Mouse (Mus musculus) forebrain, embryonic 11.5 days (tissue): ENCODE data around the gene Fam193b. TPM values are rescaled to one million over a fixed set of nuclear protein-coding genes. Genes with fewer than 3 reads are reported as not detected.

ENCODE experiments used
- ATAC-seq: fragments of 200-750 bp; cut with Nextera tagmentation; replicated peaks from 2 replicates; pipeline ENCODE4 v1.8.0; 2017; ENCODE audit warnings: moderate TSS enrichment; ENCODE audit not compliant: low FRiP score
- DNase-seq: peaks from one replicate; pipeline ENCODE4 v3.0.0-alpha.2; 2017; ENCODE audit warnings: low spot score
- H3K27ac ChIP-seq: fragments of 300-500 bp; sonication (generic); 2 replicates; pipeline ENCODE4 v1.5.1; 2014; ENCODE audit warnings: low read depth, low read length
- H3K27me3 ChIP-seq: fragments of 300-500 bp; sonication (generic); 2 replicates; pipeline ENCODE4 v1.6.1; 2014; ENCODE audit warnings: mild to moderate bottlenecking, low read length, mixed read lengths; ENCODE audit not compliant: control insufficient read depth, insufficient read depth
- H3K36me3 ChIP-seq: fragments of 300-500 bp; sonication (generic); 2 replicates; pipeline ENCODE4 v1.6.1; 2014; ENCODE audit warnings: mild to moderate bottlenecking, low read length, moderate library complexity, mixed read lengths; ENCODE audit not compliant: control insufficient read depth, insufficient read depth
- H3K4me1 ChIP-seq: fragments of 300-500 bp; sonication (generic); replicated peaks from 2 replicates; pipeline ENCODE4 v1.6.1; 2014; ENCODE audit warnings: low read length, mixed read lengths; ENCODE audit not compliant: control insufficient read depth, insufficient read depth
- H3K4me2 ChIP-seq: fragments of 300-500 bp; sonication (generic); 2 replicates; pipeline ENCODE4 v1.6.1; 2014; ENCODE audit warnings: low read depth, mild to moderate bottlenecking, low read length, moderate library complexity, mixed read lengths; ENCODE audit not compliant: severe bottlenecking
- H3K4me3 ChIP-seq: fragments of 300-500 bp; sonication (generic); 2 replicates; pipeline ENCODE4 v1.5.1; 2014; ENCODE audit warnings: low read depth, low read length
- H3K9ac ChIP-seq: fragments of 300-500 bp; sonication (generic); 2 replicates; pipeline ENCODE4 v1.6.1; 2014; ENCODE audit warnings: low read length
- H3K9me3 ChIP-seq: fragments of 300-500 bp; sonication (generic); 2 replicates; pipeline ENCODE4 v1.6.1; 2016; ENCODE audit warnings: low read length, mixed read lengths; ENCODE audit not compliant: control insufficient read depth
- WGBS: fragments of 180-500 bp; shearing (Covaris S2); extraction: QIAGEN DNeasy Blood & Tissue Kit; methylation state at CpG from one replicate; pipeline ENCODE4 v1.1.7; 2014; 5-methylcytosine and 5-hydroxymethylcytosine counted together
- microRNA-seq: library from miRNA; unstranded; fragments of <30 nt; microRNA quantifications from one replicate; pipeline ENCODE4, GENCODE M21; 2016; ENCODE audit not compliant: insufficient number of aligned reads
- polyA plus RNA-seq: library from polyadenylated mRNA; unstranded; fragments of >200 nt; fragmentation: Nextera tagmentation; extraction: Ambion mirVana; gene quantifications from 2 replicates; pipeline ENCODE4 v1.2.1, GENCODE M21; 2014

The Fam193b gene
- polyA plus RNA-seq, 1 experiment from 2014 or later, result 55.8 TPM

DNA sequence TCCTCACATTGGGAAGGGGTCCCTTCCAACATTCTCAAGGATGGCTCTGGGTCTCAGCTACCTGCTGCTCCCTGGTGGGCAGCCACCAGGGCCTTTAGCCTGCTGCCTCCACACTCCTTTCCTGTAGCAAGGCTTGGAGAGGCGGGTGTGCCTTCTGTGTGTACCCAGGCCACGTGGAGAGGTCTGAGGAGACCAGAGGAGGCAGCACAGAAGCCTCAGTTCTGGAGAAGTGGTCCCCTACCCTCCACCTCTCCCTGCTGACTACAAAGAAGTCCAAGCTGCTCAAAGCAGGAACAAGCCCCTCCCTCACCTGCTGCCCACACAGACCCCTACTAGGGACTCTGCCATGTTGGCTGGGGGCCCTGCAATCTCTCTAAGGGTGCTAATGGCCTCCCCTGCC is 76.7 kb downstream of the Fam193b start:
- DNase-seq, result no peak

More for the DNA sequence above, 76.7 kb downstream of the Fam193b start:
- Histone ChIP-seq H3K4me2 (no peak overlapping the region), H3K27ac (no peak overlapping the region), H3K36me3 (no peaks in the 10 kb centered on the region; the same call in 1 of the 2 replicates), H3K4me3 (no peak overlapping the region), H3K9me3 (no peaks in the 10 kb centered on the region), H3K27me3 (no peaks in the 10 kb centered on the region), H3K9ac (no peak overlapping the region), H3K4me1 (peaks cover 13% of the 10 kb centered on the region)
- 30% methylated on average over 2 of the region's 2 CpGs for WGBS
- peak; percentile 23; the same call in 1 of the 2 replicates for ATAC-seq

Small RNA genes lying within 50 kb of the gene (microRNA-seq; reads per million reads assigned to microRNA genes)
- 4.2 reads per million for gene Mir6945

Other genes starting within 250 kb of the Fam193b start
- 84.4 and 101 TPM in 2 replicates for gene Rab24, start 249.2 kb downstream of the Fam193b start, polyA plus RNA-seq
- gene Mxd3, start 241.3 kb downstream of the Fam193b start, polyA plus RNA-seq, result 37.2 and 42.2 TPM in 2 replicates
- gene Lman2, start 208.3 kb downstream of the Fam193b start, polyA plus RNA-seq, result 90.4 and 94.2 TPM in 2 replicates
- 0.33 and 0.44 TPM in 2 replicates for gene Rgs14, start 201.4 kb downstream of the Fam193b start, polyA plus RNA-seq
- not detected in 2 replicates for gene Slc34a1, start 172.9 kb downstream of the Fam193b start, polyA plus RNA-seq
- not detected in 2 replicates for gene Pfn3, start 155.9 kb downstream of the Fam193b start, polyA plus RNA-seq
- not detected in 2 replicates for gene F12, start 144.3 kb downstream of the Fam193b start, polyA plus RNA-seq
- gene Grk6, start 126.0 kb downstream of the Fam193b start, polyA plus RNA-seq, result 69.5 and 79.2 TPM in 2 replicates
- gene Prr7, start 106.9 kb downstream of the Fam193b start, polyA plus RNA-seq, result 2.3 and 3.9 TPM in 2 replicates
- 411 and 418 TPM in 2 replicates for gene Dbn1, start 83.0 kb downstream of the Fam193b start, polyA plus RNA-seq
- gene Pdlim7, start 57.4 kb downstream of the Fam193b start, polyA plus RNA-seq, result 165 and 185 TPM in 2 replicates
- 3.3 and 3.9 TPM in 2 replicates for gene Dok3, start 41.8 kb downstream of the Fam193b start, polyA plus RNA-seq
- 79.3 and 79.5 TPM in 2 replicates for gene Ddx41, start 34.5 kb downstream of the Fam193b start, polyA plus RNA-seq
- gene Tmed9, start 2.6 kb upstream of the Fam193b start, polyA plus RNA-seq, result 51.4 and 56.5 TPM in 2 replicates
- gene B4galt7, start 28.8 kb upstream of the Fam193b start, polyA plus RNA-seq, result 24.5 and 25.6 TPM in 2 replicates
- 65.4 and 69.7 TPM in 2 replicates for gene Caml, start 51.9 kb upstream of the Fam193b start, polyA plus RNA-seq
- 56.8 and 58.2 TPM in 2 replicates for gene Ddx46, start 63.9 kb upstream of the Fam193b start, polyA plus RNA-seq
- 68.4 and 74.3 TPM in 2 replicates for gene B230219D22Rik, start 122.0 kb upstream of the Fam193b start, polyA plus RNA-seq
- 83.3 and 84.1 TPM in 2 replicates for gene Txndc15, start 143.5 kb upstream of the Fam193b start, polyA plus RNA-seq
- gene Pcbd2, start 156.2 kb upstream of the Fam193b start, polyA plus RNA-seq, result 25.8 and 32.9 TPM in 2 replicates
- gene Catsper3, start 213.4 kb upstream of the Fam193b start, polyA plus RNA-seq, result not detected in 2 replicates